Mouse (Mus musculus): ENCODE data around the gene Lgi1. TPM values are rescaled to one million over a fixed set of nuclear protein-coding genes. Genes with fewer than 3 reads are reported as not detected.

Gene Lgi1
- polyA plus RNA-seq, 1 experiment from 2014 or later, result 1.9 TPM

DNA sequence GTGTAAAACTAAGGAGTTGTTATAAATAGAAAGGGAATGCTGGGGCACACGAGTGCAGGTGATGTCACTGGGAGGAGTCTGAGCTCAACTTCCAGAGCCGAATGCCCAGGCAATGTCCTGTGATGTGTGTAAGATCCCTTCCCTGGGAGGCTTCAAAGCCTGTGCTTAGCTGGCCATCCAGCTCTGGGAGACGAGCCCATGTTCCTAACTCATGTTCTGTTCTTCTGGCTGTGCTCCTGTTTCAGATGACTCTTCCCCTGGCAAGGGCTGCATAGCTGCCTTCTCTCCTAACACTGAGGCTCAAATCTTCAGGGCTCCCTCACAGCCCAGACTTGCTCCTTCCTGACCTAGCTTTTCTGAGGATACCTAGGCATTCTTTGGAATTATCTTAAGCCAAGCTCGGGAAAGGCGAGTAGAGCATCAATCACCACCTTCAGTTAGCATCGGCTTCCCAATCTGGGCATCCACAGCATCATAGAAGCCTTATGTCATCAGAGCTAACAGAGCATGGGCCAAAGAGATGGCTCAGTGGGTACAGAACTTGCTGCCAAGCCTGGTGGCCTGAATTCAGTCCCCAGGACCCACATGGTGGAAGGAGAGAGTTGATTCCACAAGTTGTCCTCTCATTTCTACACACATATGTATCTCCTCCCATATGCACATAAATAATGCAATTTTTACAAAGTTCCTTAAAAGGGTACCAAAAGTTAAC lies 52.4 kb downstream of the Lgi1 start:
- Histone ChIP-seq H3K9ac (no peak overlapping the region), H3K9me3 (peaks cover 7% of the 10 kb centered on the region), H3K27me3 (no peaks in the 10 kb centered on the region), H3K4me2 (replicated peaks) (no peak overlapping the region), H3K36me3 (no peaks in the 10 kb centered on the region), H3K4me3 (no peak overlapping the region), H3K4me1 (no peaks in the 10 kb centered on the region), H3K27ac (no peak overlapping the region)
- 82% methylated on average over 6 of the region's 6 CpGs for WGBS
- no peak for ATAC-seq (ENCODE audit: low FRiP score, low read depth)

DNA sequence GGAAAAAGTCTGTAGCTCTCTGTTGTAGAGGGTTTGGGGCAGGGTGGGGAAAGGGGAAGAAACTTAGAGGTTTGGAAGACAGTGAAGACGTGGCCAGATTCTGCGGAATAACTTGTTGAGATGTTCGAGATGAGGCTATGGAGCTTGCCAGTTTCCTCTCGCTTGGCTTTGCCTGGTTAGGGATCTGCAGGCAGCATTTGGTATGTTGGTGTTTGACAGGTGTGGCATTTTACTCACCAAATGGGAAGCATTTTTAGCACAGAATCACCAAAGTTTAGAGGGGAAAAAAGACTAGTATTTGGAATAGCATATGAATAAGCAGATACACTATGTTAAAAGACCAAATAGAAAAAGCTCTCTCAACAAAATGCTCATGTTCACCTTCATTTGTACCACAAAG lies 54.0 kb downstream of the Lgi1 start:
- Histone ChIP-seq H3K9me3 (peaks cover 7% of the 10 kb centered on the region), H3K4me3 (no peak overlapping the region), H3K4me2 (replicated peaks) (no peak overlapping the region), H3K4me1 (no peaks in the 10 kb centered on the region), H3K27me3 (no peaks in the 10 kb centered on the region), H3K27ac (no peak overlapping the region), H3K36me3 (no peaks in the 10 kb centered on the region), H3K9ac (no peak overlapping the region)
- no peak for ATAC-seq (ENCODE audit: low FRiP score, low read depth)
- WGBS, result 84% methylated on average over 4 of the region's 4 CpGs

DNA sequence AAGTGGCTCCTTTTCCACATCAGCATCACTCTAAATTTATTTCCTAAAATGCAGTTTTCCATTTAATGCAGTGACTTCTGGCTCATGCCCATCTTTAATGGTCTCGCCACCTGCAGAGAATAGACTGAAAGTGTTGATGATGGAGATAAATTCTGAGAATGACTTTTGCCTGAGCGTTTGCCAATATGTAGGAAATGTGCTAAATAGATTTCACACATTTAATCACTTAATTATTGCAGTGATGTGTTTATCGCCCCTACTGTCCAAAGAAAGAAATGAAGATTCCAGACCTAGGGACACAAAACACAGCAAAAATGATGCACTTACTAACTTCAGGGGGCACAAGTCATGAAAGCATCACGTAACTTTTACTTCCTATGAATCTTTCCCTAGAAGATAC lies 54.8 kb downstream of the Lgi1 start:
- no peak for ATAC-seq (ENCODE audit: low FRiP score, low read depth)
- Histone ChIP-seq H3K36me3 (no peaks in the 10 kb centered on the region), H3K27ac (no peak overlapping the region), H3K4me2 (replicated peaks) (no peak overlapping the region), H3K27me3 (no peaks in the 10 kb centered on the region), H3K4me3 (no peak overlapping the region), H3K9ac (no peak overlapping the region), H3K4me1 (no peaks in the 10 kb centered on the region), H3K9me3 (peaks cover 7% of the 10 kb centered on the region)
- 81% methylated on average over 4 of the region's 4 CpGs for WGBS

DNA sequence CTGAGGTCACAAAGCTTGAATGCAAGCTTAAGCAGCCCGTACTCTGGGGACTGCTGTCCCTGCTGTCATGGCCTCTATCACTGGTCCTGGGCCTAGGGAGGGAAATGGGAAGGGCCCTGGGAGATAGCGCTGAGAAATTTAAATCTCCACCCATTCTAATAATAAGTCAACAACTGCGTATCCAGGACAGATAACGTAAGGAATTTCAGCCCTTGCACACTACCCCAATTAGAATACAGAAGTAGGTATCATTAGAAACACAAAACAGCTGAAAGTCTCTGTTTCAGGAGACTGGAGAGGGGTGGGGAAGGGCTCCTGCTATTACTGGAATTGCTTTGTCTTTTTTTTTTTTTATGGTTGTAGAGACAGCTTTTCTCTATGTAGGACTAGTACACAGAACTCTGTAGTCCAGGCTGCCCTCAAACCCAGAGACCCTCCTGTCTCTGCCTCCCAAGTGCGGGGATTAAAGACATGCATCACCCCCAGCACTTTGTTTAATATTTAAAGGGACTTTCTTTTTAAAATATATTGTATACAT lies 56.4 kb downstream of the Lgi1 start:
- no peak overlapping the region for H3K4me2 ChIP-seq (replicated peaks)
- no peak overlapping the region for H3K9ac ChIP-seq
- no peak for ATAC-seq (ENCODE audit: low FRiP score, low read depth)
- no peaks in the 10 kb centered on the region for H3K36me3 ChIP-seq
- WGBS, result 83% methylated on average over 5 of the region's 5 CpGs
- H3K9me3 ChIP-seq, result peaks cover 6% of the 10 kb centered on the region
- H3K27me3 ChIP-seq, result no peaks in the 10 kb centered on the region
- no peak overlapping the region for H3K4me3 ChIP-seq
- H3K27ac ChIP-seq, result no peak overlapping the region
- H3K4me1 ChIP-seq, result no peaks in the 10 kb centered on the region

DNA sequence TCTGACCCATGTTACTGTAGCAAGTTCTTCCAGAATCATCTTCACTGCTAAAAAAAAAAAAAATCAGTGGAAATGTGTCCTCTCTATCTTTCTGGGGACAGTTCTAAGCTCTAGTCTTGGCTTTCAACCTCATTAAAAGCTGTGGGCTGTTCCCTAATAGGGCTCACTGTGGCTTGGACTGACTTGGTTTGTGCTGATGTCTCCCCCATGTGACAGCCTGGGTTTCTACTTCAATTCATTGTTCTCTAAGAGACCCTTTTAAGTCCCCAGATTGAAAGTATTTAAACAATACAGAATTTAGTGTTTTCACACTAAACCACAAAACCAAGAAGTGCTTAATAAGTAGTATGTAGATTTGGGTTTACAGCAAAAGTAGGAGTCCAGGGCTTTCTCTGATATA lies 59.4 kb downstream of the Lgi1 start:
- H3K4me1 ChIP-seq, result no peaks in the 10 kb centered on the region
- H3K4me3 ChIP-seq, result no peak overlapping the region
- no peak overlapping the region for H3K4me2 ChIP-seq (replicated peaks)
- no peak overlapping the region for H3K9ac ChIP-seq
- H3K27ac ChIP-seq, result no peak overlapping the region
- H3K27me3 ChIP-seq, result no peaks in the 10 kb centered on the region
- H3K9me3 ChIP-seq, result no peaks in the 10 kb centered on the region
- no peaks in the 10 kb centered on the region for H3K36me3 ChIP-seq
- ATAC-seq (ENCODE audit: low FRiP score, low read depth), result no peak

DNA sequence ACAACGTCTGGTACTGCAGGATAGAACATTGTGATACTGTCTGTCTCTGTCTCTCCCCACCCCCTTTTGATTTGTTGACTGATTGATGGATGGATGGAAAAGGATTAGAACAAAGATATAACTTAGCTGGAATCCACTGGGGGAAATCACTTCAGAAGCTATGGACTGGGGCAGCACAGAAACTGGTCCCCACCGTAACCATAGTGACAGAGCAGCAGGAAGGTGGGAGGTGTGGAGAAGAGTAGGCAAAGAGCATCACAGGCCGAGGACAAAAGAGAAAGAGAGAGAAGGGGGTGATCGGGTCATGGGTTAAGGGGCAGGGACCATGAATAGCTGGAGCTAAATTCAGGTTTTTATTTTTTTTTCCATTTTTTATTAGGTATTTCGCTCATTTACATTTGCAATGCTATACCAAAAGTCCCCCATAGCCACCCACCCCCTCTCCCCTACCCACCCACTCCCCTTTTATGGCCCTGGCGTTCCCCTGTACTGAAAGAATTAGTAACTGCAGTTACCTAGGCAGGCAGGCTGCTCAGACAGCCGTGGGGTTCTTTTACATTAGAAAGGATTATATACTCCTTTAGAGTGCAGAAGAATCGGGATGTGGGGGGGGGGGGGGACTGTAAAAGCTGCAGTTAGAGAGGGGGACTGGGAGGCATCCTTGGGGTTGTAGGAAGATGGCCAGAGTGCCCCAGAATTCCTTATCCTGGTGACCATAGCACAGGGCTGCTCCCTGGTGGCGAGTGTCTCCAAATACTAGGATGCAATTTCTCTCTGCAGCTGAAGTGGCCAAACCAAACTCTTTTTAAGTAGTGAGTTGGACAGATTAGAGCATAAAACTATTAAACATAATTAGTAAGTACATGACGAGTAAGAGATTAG lies 60.1 kb downstream of the Lgi1 start:
- no peak overlapping the region for H3K4me3 ChIP-seq
- H3K9ac ChIP-seq, result no peak overlapping the region
- 0 out of 2 replicates have a peak, but pooled peaks have one; percentile 36 for ATAC-seq (ENCODE audit: low FRiP score, low read depth)
- H3K27me3 ChIP-seq, result no peaks in the 10 kb centered on the region
- H3K4me2 ChIP-seq (replicated peaks), result no peak overlapping the region
- no peaks in the 10 kb centered on the region for H3K36me3 ChIP-seq
- 32% methylated on average over 10 of the region's 10 CpGs for WGBS
- H3K27ac ChIP-seq, result no peak overlapping the region
- H3K9me3 ChIP-seq, result no peaks in the 10 kb centered on the region
- H3K4me1 ChIP-seq, result no peaks in the 10 kb centered on the region

DNA sequence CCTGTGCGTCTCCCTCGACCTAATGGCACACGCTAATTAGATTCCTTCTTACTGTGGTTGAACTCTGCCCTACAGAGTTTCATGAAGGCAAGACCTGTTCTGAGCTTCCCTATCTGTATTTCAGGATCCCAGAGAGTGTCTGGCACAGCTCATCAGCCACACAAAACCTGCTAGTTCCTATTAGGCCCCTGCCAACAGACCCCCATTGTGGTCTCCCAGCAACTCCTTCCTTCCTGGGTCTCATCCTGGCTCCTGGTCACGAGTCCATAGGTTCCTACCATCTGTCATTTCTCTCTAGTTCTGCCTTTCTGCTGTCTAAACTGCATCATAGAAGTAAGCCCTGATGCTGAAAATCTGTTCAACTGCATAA lies 60.7 kb downstream of the Lgi1 start:
- Histone ChIP-seq H3K4me1 (no peaks in the 10 kb centered on the region), H3K36me3 (no peaks in the 10 kb centered on the region), H3K27me3 (no peaks in the 10 kb centered on the region), H3K9me3 (no peaks in the 10 kb centered on the region), H3K4me3 (no peak overlapping the region), H3K4me2 (replicated peaks) (no peak overlapping the region), H3K9ac (no peak overlapping the region), H3K27ac (no peak overlapping the region)
- ATAC-seq (ENCODE audit: low FRiP score, low read depth), result no peak
- WGBS, result 57% methylated on average over 4 of the region's 4 CpGs

DNA sequence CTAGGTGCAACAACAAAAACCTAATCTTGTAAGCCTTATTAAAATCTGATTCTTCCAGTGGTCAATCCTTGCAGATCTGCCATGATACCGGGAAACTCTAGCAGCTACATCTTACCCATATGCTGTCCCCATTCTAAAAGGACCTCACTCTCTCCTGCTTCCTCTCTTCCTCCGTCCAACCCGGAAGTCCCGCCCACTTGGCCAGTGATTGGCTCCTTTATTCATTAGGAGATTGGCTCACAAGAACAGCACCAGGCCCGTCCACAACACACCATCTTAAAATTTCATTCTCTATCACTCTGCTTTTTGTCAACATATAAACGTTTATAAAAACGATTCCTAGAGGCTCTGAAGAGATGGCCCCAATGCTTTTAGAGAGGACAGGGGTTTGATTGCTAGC lies 61.5 kb downstream of the Lgi1 start:
- H3K27ac ChIP-seq, result no peak overlapping the region
- WGBS, result 86% methylated on average over 7 of the region's 7 CpGs
- H3K9ac ChIP-seq, result no peak overlapping the region
- no peak overlapping the region for H3K4me2 ChIP-seq (replicated peaks)
- H3K27me3 ChIP-seq, result no peaks in the 10 kb centered on the region
- ATAC-seq (ENCODE audit: low FRiP score, low read depth), result no peak
- H3K4me1 ChIP-seq, result no peaks in the 10 kb centered on the region
- H3K9me3 ChIP-seq, result no peaks in the 10 kb centered on the region
- H3K36me3 ChIP-seq, result no peaks in the 10 kb centered on the region
- no peak overlapping the region for H3K4me3 ChIP-seq

DNA sequence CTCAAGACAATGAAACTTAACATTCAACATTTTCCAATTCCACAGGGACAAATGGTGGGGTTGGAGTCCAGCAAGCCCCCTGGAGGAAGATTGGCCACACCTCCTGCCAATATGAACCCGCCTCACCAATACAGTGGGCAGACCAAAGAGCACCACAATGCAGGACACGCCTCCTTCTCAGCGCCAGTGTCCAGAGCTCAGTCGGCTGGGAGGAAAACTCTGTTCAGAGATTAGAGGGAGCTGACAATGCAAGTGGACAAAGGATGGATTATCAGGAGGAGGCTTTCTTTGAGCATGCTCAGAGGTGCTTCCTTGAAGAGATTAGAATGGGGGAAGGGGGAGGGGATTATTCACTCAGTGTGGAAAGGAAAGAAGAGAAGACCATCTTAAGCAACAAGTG lies 62.7 kb downstream of the Lgi1 start:
- Histone ChIP-seq H3K4me3 (no peak overlapping the region), H3K36me3 (no peaks in the 10 kb centered on the region), H3K9ac (no peak overlapping the region), H3K27ac (no peak overlapping the region), H3K27me3 (no peaks in the 10 kb centered on the region), H3K4me2 (replicated peaks) (no peak overlapping the region), H3K9me3 (no peaks in the 10 kb centered on the region), H3K4me1 (no peaks in the 10 kb centered on the region)
- WGBS, result 77% methylated on average over 4 of the region's 4 CpGs
- no peak for ATAC-seq (ENCODE audit: low FRiP score, low read depth)

DNA sequence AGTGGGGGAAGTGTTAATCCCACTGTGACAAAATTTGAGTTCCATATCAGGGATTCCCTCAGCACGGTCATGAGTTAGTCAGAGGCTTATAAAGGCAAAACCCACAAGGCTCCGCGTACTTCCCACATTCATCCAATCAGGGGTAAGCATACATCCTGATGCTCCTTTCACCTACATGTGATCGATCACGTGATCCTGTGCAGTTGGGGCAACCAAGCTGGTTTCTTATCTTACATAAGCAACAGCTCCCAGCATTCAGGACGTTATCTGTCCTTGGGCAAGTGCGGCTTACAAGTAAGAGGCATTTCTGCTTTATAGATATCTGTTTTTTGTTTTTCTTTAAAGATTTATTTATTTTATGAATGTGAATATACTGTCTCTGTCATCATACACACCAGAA lies 63.7 kb downstream of the Lgi1 start:
- no peaks in the 10 kb centered on the region for H3K4me1 ChIP-seq
- no peaks in the 10 kb centered on the region for H3K36me3 ChIP-seq
- no peak for ATAC-seq (ENCODE audit: low FRiP score, low read depth)
- H3K4me3 ChIP-seq, result no peak overlapping the region
- no peaks in the 10 kb centered on the region for H3K27me3 ChIP-seq
- H3K27ac ChIP-seq, result no peak overlapping the region
- H3K9me3 ChIP-seq, result no peaks in the 10 kb centered on the region
- WGBS, result 94% methylated on average over 7 of the region's 7 CpGs
- no peak overlapping the region for H3K4me2 ChIP-seq (replicated peaks)
- no peak overlapping the region for H3K9ac ChIP-seq

DNA sequence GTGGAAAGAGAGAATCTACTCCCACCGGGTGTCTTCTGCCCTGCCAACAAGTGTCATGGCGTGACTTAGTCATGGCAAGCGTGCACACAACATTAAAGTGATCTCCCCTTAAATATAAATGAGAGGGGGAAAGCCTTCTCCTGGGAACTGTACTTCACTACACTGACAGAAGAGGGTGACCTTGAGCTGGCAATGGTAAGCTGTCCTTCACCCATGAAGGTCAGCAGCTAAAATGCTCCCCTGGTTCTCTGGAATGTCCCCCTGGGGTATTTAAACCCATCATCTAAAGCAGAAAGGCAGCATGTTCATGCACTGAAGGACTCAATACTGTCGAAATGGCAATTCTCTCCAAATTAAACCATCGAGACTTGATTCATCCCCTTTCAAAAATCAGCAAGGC lies 64.9 kb downstream of the Lgi1 start:
- Histone ChIP-seq H3K9ac (no peak overlapping the region), H3K27me3 (no peaks in the 10 kb centered on the region), H3K9me3 (no peaks in the 10 kb centered on the region), H3K4me1 (no peaks in the 10 kb centered on the region), H3K36me3 (no peaks in the 10 kb centered on the region), H3K4me3 (no peak overlapping the region), H3K27ac (no peak overlapping the region), H3K4me2 (replicated peaks) (no peak overlapping the region)
- WGBS, result 85% methylated on average over 5 of the region's 5 CpGs
- ATAC-seq (ENCODE audit: low FRiP score, low read depth), result no peak

DNA sequence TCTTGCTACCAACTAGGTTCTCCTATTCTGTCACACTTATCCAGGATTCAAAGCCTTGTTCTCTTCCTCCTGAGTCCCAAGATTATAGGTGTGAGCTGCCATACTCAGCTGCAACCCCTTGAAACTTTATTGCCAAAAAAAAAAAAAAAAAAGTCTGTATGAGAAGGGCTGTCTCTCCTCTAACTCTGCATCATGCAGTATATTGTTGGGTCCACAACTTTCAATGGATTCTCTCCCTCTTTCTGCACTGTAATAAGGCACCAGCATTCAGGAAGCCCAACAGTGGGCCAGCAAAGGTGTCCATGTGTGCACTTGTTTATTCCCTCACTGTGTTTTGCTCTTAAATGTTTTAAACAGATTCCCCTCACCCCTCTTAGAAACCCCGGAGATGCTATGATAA lies 66.7 kb downstream of the Lgi1 start:
- Histone ChIP-seq H3K4me2 (replicated peaks) (no peak overlapping the region), H3K36me3 (no peaks in the 10 kb centered on the region), H3K9me3 (no peaks in the 10 kb centered on the region), H3K27me3 (no peaks in the 10 kb centered on the region), H3K4me1 (no peaks in the 10 kb centered on the region), H3K4me3 (no peak overlapping the region), H3K27ac (no peak overlapping the region), H3K9ac (no peak overlapping the region)
- no peak for ATAC-seq (ENCODE audit: low FRiP score, low read depth)
- WGBS, result 77% methylated on average over 1 of the region's 1 CpGs

Data from limb, embryonic 13.5 days (tissue).